Comparison of ENCODE assay signal across 23 mouse cellular contexts in the genomic region with DNA sequence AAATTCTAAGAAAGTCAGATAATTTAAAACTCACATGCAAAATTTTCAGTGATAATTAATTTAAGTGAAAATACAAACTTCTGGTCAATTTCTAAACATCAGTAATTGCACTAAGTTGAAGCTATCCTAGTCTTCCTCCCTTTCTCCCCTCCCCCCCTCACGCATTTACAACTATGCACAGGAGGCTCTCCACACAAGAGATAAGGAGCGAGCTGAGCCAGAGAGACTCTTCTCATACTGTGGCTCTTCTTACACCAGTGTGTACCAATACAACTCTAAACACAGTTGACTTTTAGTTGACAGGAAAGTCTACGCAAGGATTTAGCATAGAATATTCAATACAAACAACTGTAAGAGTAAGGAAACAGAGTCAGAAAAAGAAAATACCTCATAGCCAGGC. TPM values are rescaled to one million over a fixed set of nuclear protein-coding genes. Genes with fewer than 3 reads are reported as not detected.
"Had no signal": no experiment of that assay in that cellular context is flagged by ENCODE, and none has a peak within 500 bp of the region (broad histone marks: within the 10 kb centered on the region; RNA-seq: fewer than 3 reads in every experiment).

No protein-coding gene starts in this region.

- H3K4me3 ChIP-seq: lung, embryonic 15.5 days; megakaryocyte, embryonic 14.5 days; midbrain, embryonic 13.5 days; midbrain, embryonic 15.5 days; neural tube, embryonic 12.5 days; stomach, embryonic 15.5 days had no signal

- H3K9ac ChIP-seq: lung, embryonic 15.5 days; midbrain, embryonic 13.5 days; midbrain, embryonic 15.5 days; neural tube, embryonic 12.5 days; stomach, embryonic 15.5 days had no signal

- H3K36me3 ChIP-seq: lung, embryonic 15.5 days; midbrain, embryonic 13.5 days; midbrain, embryonic 15.5 days; neural tube, embryonic 12.5 days; stomach, embryonic 15.5 days had no signal

- H3K27me3 ChIP-seq: lung, embryonic 15.5 days; megakaryocyte, embryonic 14.5 days; midbrain, embryonic 13.5 days; midbrain, embryonic 15.5 days; neural tube, embryonic 12.5 days; stomach, embryonic 15.5 days had no signal

- H3K27ac ChIP-seq: lung, embryonic 15.5 days; macrophage; midbrain, embryonic 13.5 days; midbrain, embryonic 15.5 days; neural tube, embryonic 12.5 days; stomach, embryonic 15.5 days; stomach, postnatal 0 days had no signal

- ATAC-seq: lung, postnatal 0 days; midbrain, embryonic 13.5 days; midbrain, embryonic 15.5 days had no signal

- H3K4me1 ChIP-seq: midbrain, embryonic 13.5 days; neural tube, embryonic 12.5 days; stomach, embryonic 15.5 days had no signal

- H3K4me2 ChIP-seq: lung, embryonic 15.5 days; midbrain, embryonic 11.5 days; midbrain, embryonic 13.5 days; midbrain, embryonic 15.5 days; neural tube, embryonic 12.5 days; stomach, embryonic 15.5 days had no signal

- DNase-seq: lung, adult 2 months; lung, postnatal 14 days; lung, postnatal 36 days; right cerebral cortex, postnatal 14 days; thymus, adult 2 months; thymus, postnatal 25 days; thymus, postnatal 4 days had no signal

- H3K9me3 ChIP-seq: lung, embryonic 15.5 days; megakaryocyte, embryonic 14.5 days; midbrain, embryonic 13.5 days; midbrain, embryonic 15.5 days; neural tube, embryonic 12.5 days; stomach, embryonic 15.5 days had no signal

RNA-seq across cellular contexts. Expression of a gene that starts 57.2 kb away (rescaled TPM):
- total RNA-seq: megakaryocyte progenitor cell, adult 5-6 weeks; monocyte, adult 5-6 weeks; neutrophil, adult 5-6 weeks had no signal
- polyA plus RNA-seq: lung, adult 2 months; lung, embryonic 15.5 days; lung, postnatal 0 days; macrophage; spleen, adult 2 months; testis, adult 2 months; thymus, adult 2 months; urinary bladder, adult 2 months had no signal
